ENCODE assay signal across 9 mouse cellular contexts in genomic region chr1:91483304-91484010, GRCm38 (mm10). TPM values are rescaled to one million over a fixed set of nuclear protein-coding genes. Genes with fewer than 3 reads are reported as not detected.
DNase-seq lines count a peak whose midpoint lies in the region; ATAC-seq and TF ChIP-seq lines count a peak whose summit lies in the region.
"Had no signal": no experiment of that assay in that cellular context is flagged by ENCODE, and none has a peak within 500 bp of the region (broad histone marks: within the 10 kb centered on the region; RNA-seq: fewer than 3 reads in every experiment).

No protein-coding gene starts in this region.

- peak; percentile 80 for ATAC-seq in erythroid progenitor cell, adult 5-6 weeks (replicated peaks; ENCODE audit: low FRiP score, poor library complexity, severe bottlenecking)
- ATAC-seq in liver, postnatal 0 days: peak; percentile 77

- intact Hi-C loops in heart, postnatal 14 days (cut with DNase I): loop anchor here (1.0 to 5.0 kb wide), 2 partner anchors 55 to 136 kb away; no protein-coding TSS in a partner anchor

- TF ChIP-seq EP300 in ES-Bruce4 (IDR thresholded peaks at IDR 0.05; ENCODE audit: insufficient read depth, low read depth, low read length): no peak
- no peak for TF ChIP-seq EP300 in liver, postnatal 0 days (IDR thresholded peaks at IDR 0.05; ENCODE audit: low read depth)

- DNase-seq in brain, adult 2 months (ENCODE audit: low read depth, low spot score): peak; percentile 87
- peak; percentile 88 to 94 for DNase-seq in heart, postnatal 14 days
- DNase-seq in layer of hippocampus, adult 18-20 months (ENCODE audit: low spot score in 2 of 2): peak; percentile 61 to 88
- DNase-seq in liver, postnatal 0 days: peak; percentile 85
- DNase-seq in ovary, postnatal 14 days (ENCODE audit: low spot score): peak; percentile 76
- DNase-seq in thymus, postnatal 0 days (ENCODE audit: low spot score): peak; percentile 80

- WGBS in liver, postnatal 0 days (ENCODE audit: insufficient replicate concordance): 42% methylated on average over 10 of the region's 10 CpGs

- peak; percentile 73 for TF ChIP-seq CTCF in ES-Bruce4 (IDR thresholded peaks at IDR 0.05; ENCODE audit: low read depth, low read length)
- TF ChIP-seq CTCF in liver, postnatal 0 days (IDR thresholded peaks at IDR 0.05; ENCODE audit: low read depth): peak; percentile 90

- H3K4me2 ChIP-seq in liver, postnatal 0 days (ENCODE audit: low read depth, low read length): no peak overlapping the region
- H3K4me2 ChIP-seq: hindbrain, embryonic 15.5 days had no signal

- H3K36me3 ChIP-seq in ES-Bruce4 (ENCODE audit: control insufficient read depth, insufficient read depth, low read length, poor library complexity, severe bottlenecking): no peaks in the 10 kb centered on the region
- no peaks in the 10 kb centered on the region for H3K36me3 ChIP-seq in liver, postnatal 0 days (replicated peaks; ENCODE audit: insufficient read depth, low read length)
- H3K36me3 ChIP-seq: hindbrain, embryonic 15.5 days had no signal

- H3K4me1 ChIP-seq in ES-Bruce4 (ENCODE audit: control insufficient read depth, insufficient read depth, low read length): no peaks in the 10 kb centered on the region
- H3K4me1 ChIP-seq in liver, postnatal 0 days (ENCODE audit: insufficient read depth): peaks cover 3% of the 10 kb centered on the region; the same call in 1 of the 2 replicates
- H3K4me1 ChIP-seq: hindbrain, embryonic 15.5 days had no signal

- H3K4me3 ChIP-seq in ES-Bruce4 (ENCODE audit: low read depth, low read length): no peak overlapping the region
- no peak overlapping the region for H3K4me3 ChIP-seq in liver, postnatal 0 days (ENCODE audit: low read depth, low read length)
- H3K4me3 ChIP-seq: hindbrain, embryonic 15.5 days had no signal

- no peaks in the 10 kb centered on the region for H3K27me3 ChIP-seq in ES-Bruce4 (ENCODE audit: control insufficient read depth, insufficient read depth, low read length, poor library complexity, severe bottlenecking)
- H3K27me3 ChIP-seq in liver, postnatal 0 days (ENCODE audit: insufficient read depth, low read length): no peaks in the 10 kb centered on the region
- H3K27me3 ChIP-seq: hindbrain, embryonic 15.5 days had no signal

- peaks cover 9% of the 10 kb centered on the region for H3K9me3 ChIP-seq in ES-Bruce4 (replicated peaks; ENCODE audit: control insufficient read depth, insufficient read depth, low read length, poor library complexity, severe bottlenecking)
- no peaks in the 10 kb centered on the region for H3K9me3 ChIP-seq in liver, postnatal 0 days (ENCODE audit: low read length)
- H3K9me3 ChIP-seq: hindbrain, embryonic 15.5 days had no signal

- H3K27ac ChIP-seq in ES-Bruce4 (ENCODE audit: insufficient read depth, low read length): no peak overlapping the region
- H3K27ac ChIP-seq in liver, postnatal 0 days (ENCODE audit: low read depth): peak overlapping the region; percentile 57; the same call in 1 of the 2 replicates
- H3K27ac ChIP-seq: hindbrain, embryonic 15.5 days had no signal

- TF ChIP-seq POLR2A in ES-Bruce4 (IDR thresholded peaks at IDR 0.05; ENCODE audit: insufficient read depth, low read length): no peak

- H3K9ac ChIP-seq in ES-Bruce4 (ENCODE audit: low read depth, poor library complexity, severe bottlenecking): no peak overlapping the region
- no peak overlapping the region for H3K9ac ChIP-seq in liver, postnatal 0 days (replicated peaks)
- H3K9ac ChIP-seq: hindbrain, embryonic 15.5 days had no signal

RNA-seq across cellular contexts. Expression of gene Traf3ip1, which starts 11.0 kb away (rescaled TPM):
- polyA plus RNA-seq in ES-Bruce4 (2011; ENCODE audit: insufficient read depth, insufficient read length, low read depth, missing spikeins): 12.1 and 15.7 TPM in 2 replicates
- total RNA-seq in erythroid progenitor cell, adult 5-6 weeks (2015; ENCODE audit: low replicate concordance): 0.84 and 3.6 TPM in 2 replicates
- total RNA-seq in erythroid progenitor cell, adult 5-6 weeks (2017; ENCODE audit: low replicate concordance): 2.0 and 6.9 TPM in 2 replicates
- 1 to 10 TPM; 4.6 to 5.9 TPM for total RNA-seq in heart, postnatal 14 days (2021)
- total RNA-seq in layer of hippocampus, adult 18-20 months (2021): 10 to 100 TPM; 14.3 to 14.6 TPM
- 2.2 and 2.5 TPM in 2 replicates for polyA plus RNA-seq in liver, postnatal 0 days (2015; fragmentation: Nextera tagmentation; extraction: Ambion mirVana)
- 4.6 and 5.1 TPM in 2 replicates for polyA plus RNA-seq in thymus, postnatal 0 days (2015; fragmentation: Nextera tagmentation; extraction: Ambion mirVana)

RNA-seq across cellular contexts. Expression of gene Per2, which starts 24.3 kb away (rescaled TPM):
- polyA plus RNA-seq in ES-Bruce4 (2011; ENCODE audit: insufficient read depth, insufficient read length, low read depth, missing spikeins): 0.21 and 0.30 TPM in 2 replicates
- total RNA-seq in erythroid progenitor cell, adult 5-6 weeks (2015; ENCODE audit: low replicate concordance): 0.72 and 1.3 TPM in 2 replicates
- total RNA-seq in erythroid progenitor cell, adult 5-6 weeks (2017; ENCODE audit: low replicate concordance): 0.45 and 0.90 TPM in 2 replicates
- 10 to 100 TPM; 12.3 to 18.9 TPM for total RNA-seq in heart, postnatal 14 days (2021)
- 10 to 100 TPM; 32.2 to 35.2 TPM for total RNA-seq in layer of hippocampus, adult 18-20 months (2021)
- 2.4 and 2.5 TPM in 2 replicates for polyA plus RNA-seq in liver, postnatal 0 days (2015; fragmentation: Nextera tagmentation; extraction: Ambion mirVana)
- 0.95 and 1.1 TPM in 2 replicates for polyA plus RNA-seq in thymus, postnatal 0 days (2015; fragmentation: Nextera tagmentation; extraction: Ambion mirVana)

RNA-seq across cellular contexts. Expression of gene Asb1, which starts 56.9 kb away (rescaled TPM):
- 9.5 and 10.6 TPM in 2 replicates for polyA plus RNA-seq in ES-Bruce4 (2011; ENCODE audit: insufficient read depth, insufficient read length, low read depth, missing spikeins)
- total RNA-seq in erythroid progenitor cell, adult 5-6 weeks (2015; ENCODE audit: low replicate concordance): 68.7 and 97.7 TPM in 2 replicates
- 126 and 169 TPM in 2 replicates for total RNA-seq in erythroid progenitor cell, adult 5-6 weeks (2017; ENCODE audit: low replicate concordance)
- total RNA-seq in heart, postnatal 14 days (2021): 10 to 100 TPM; 19.8 to 20.3 TPM
- total RNA-seq in layer of hippocampus, adult 18-20 months (2021): 10 to 100 TPM; 39.9 to 43.5 TPM
- polyA plus RNA-seq in liver, postnatal 0 days (2015; fragmentation: Nextera tagmentation; extraction: Ambion mirVana): 4.6 and 4.8 TPM in 2 replicates
- polyA plus RNA-seq in thymus, postnatal 0 days (2015; fragmentation: Nextera tagmentation; extraction: Ambion mirVana): 4.0 and 4.3 TPM in 2 replicates

Comparison
In these comparisons a context has a peak if more than half of its experiments do, and no peak if none do; other contexts are left out.
1. RNA of gene Per2, which starts 24.3 kb away (total RNA-seq): 32.2 to 35.2 TPM in layer of hippocampus, adult 18-20 months and 12.3 to 18.9 TPM in heart, postnatal 14 days; 0.45 to 1.3 TPM in erythroid progenitor cell, adult 5-6 weeks; every median in the first group is over 4 times any median in the second.
2. Peak in every context shown above with its lines, with median percentiles within 50 percentile points of each other: DNase-seq.